Mouse (Mus musculus) spleen, adult 2 months (tissue): ENCODE results near the gene E2f2.

Source experiments
- CTCF ChIP-seq: fragments of 200-500 bp; IDR thresholded peaks from 2 replicates; pipeline ENCODE4 v1.5.1; 2011; ENCODE audit warnings: mild to moderate bottlenecking, inconsistent platforms; ENCODE audit not compliant: insufficient read depth, insufficient read length, insufficient replicate concordance; ENCODE audit errors: extremely low read depth
- POLR2A ChIP-seq: fragments of 200-500 bp; IDR thresholded peaks from 2 replicates; pipeline ENCODE4 v1.6.1; 2011; ENCODE audit warnings: low read depth, low read length, inconsistent platforms

- TF ChIP-seq POLR2A: no peak
- no peak for TF ChIP-seq CTCF
Measured at GRCm38 (mm10) chr4:136193571-136193970, 21.4 kb downstream of the E2f2 start.
